Mouse (Mus musculus) thymus, adult 2 months (tissue): ENCODE measurements at regions not wholly inside any gene's neighbourhood (a gene's known extent, or its start where the extent isn't known, plus 50 kb on each side); places are given as distances from the start of the nearest gene placed in this dataset.
"Not testable (repeated sequence)": the region's sequence is repeated elsewhere in the genome, so short reads cannot be mapped to it uniquely, and the experiment has no call there.

Source experiments
- DNase-seq: peaks from one replicate; pipeline ENCODE4 v3.0.0; 2021
- H3K27ac ChIP-seq: fragments of 200-500 bp; 2 replicates; pipeline ENCODE4 v1.5.1; 2012; ENCODE audit warnings: low read length, control low read depth; ENCODE audit not compliant: control insufficient read depth, insufficient read depth
- H3K27me3 ChIP-seq: fragments of 200-500 bp; 2 replicates; pipeline ENCODE4 v1.6.1; 2012; ENCODE audit warnings: mild to moderate bottlenecking, low read length, moderate library complexity, mixed read lengths; ENCODE audit not compliant: control insufficient read depth, insufficient read depth
- H3K36me3 ChIP-seq: fragments of 200-500 bp; 2 replicates; pipeline ENCODE4 v1.6.1; 2012; ENCODE audit warnings: mild to moderate bottlenecking, low read length, moderate library complexity; ENCODE audit not compliant: control insufficient read depth, insufficient read depth
- H3K4me1 ChIP-seq: fragments of 200-500 bp; replicated peaks from 2 replicates; pipeline ENCODE4 v1.6.1; 2012; ENCODE audit warnings: low read length; ENCODE audit not compliant: control insufficient read depth, insufficient read depth
- H3K4me3 ChIP-seq: fragments of 200-500 bp; 2 replicates; pipeline ENCODE4 v1.5.1; 2012; ENCODE audit warnings: mild to moderate bottlenecking, low read length, control low read depth, moderate library complexity; ENCODE audit not compliant: control insufficient read depth, insufficient read depth
- WGBS: fragments of 180-500 bp; shearing (Covaris S2); methylation state at CpG from one replicate; pipeline ENCODE4 v1.1.7; 2018; 5-methylcytosine and 5-hydroxymethylcytosine counted together

GRCm38 (mm10) chr10:22556401-22556800, 88.4 kb upstream of the Slc2a12 start:
- DNase-seq, H3K27me3 ChIP-seq, H3K27ac ChIP-seq, H3K4me3 ChIP-seq, H3K36me3 ChIP-seq, H3K4me1 ChIP-seq: not testable (repeated sequence)
- 88% methylated on average over 2 of the region's 2 CpGs for WGBS

- DNase-seq, H3K27me3 ChIP-seq, H3K4me1 ChIP-seq, H3K27ac ChIP-seq, H3K4me3 ChIP-seq, H3K36me3 ChIP-seq: not testable (repeated sequence)
- WGBS, result 81% methylated on average over 16 of the region's 16 CpGs
Measured at GRCm38 (mm10) chr10:22569250-22570010, 75.4 kb upstream of the Slc2a12 start.

GRCm38 (mm10) chr10:22574048-22574447, 70.8 kb upstream of the Slc2a12 start:
- H3K27ac ChIP-seq, H3K4me3 ChIP-seq, H3K27me3 ChIP-seq, H3K36me3 ChIP-seq, H3K4me1 ChIP-seq, DNase-seq: not testable (repeated sequence)
- WGBS, result 92% methylated on average over 4 of the region's 4 CpGs

GRCm38 (mm10) chr10:22579426-22579825, 65.4 kb upstream of the Slc2a12 start:
- WGBS, result 22% methylated on average over 3 of the region's 3 CpGs
- H3K27ac ChIP-seq, result not testable (repeated sequence)
- DNase-seq, result peak; percentile 29

GRCm38 (mm10) chr10:22581300-22581699, 63.5 kb upstream of the Slc2a12 start:
- not testable (repeated sequence) for H3K4me3 ChIP-seq, DNase-seq, H3K4me1 ChIP-seq, H3K27me3 ChIP-seq, H3K27ac ChIP-seq, H3K36me3 ChIP-seq
- WGBS, result 96% methylated on average over 9 of the region's 9 CpGs

More at GRCm38 (mm10) chr10:22579426-22579825, 65.4 kb upstream of the Slc2a12 start:
- not testable (repeated sequence) for H3K27me3 ChIP-seq, H3K36me3 ChIP-seq, H3K4me3 ChIP-seq, H3K4me1 ChIP-seq

- H3K4me1 ChIP-seq, H3K36me3 ChIP-seq, H3K27ac ChIP-seq, DNase-seq, H3K27me3 ChIP-seq, H3K4me3 ChIP-seq: not testable (repeated sequence)
- 92% methylated on average over 2 of the region's 2 CpGs for WGBS
Measured at GRCm38 (mm10) chr10:22583306-22583705, 61.5 kb upstream of the Slc2a12 start.

- not testable (repeated sequence) for H3K4me3 ChIP-seq, H3K4me1 ChIP-seq, DNase-seq, H3K27ac ChIP-seq, H3K36me3 ChIP-seq, H3K27me3 ChIP-seq
- 93% methylated on average over 1 of the region's 1 CpGs for WGBS
Measured at GRCm38 (mm10) chr10:22588587-22588986, 56.2 kb upstream of the Slc2a12 start.

GRCm38 (mm10) chr10:22591664-22592063, 53.1 kb upstream of the Slc2a12 start:
- not testable (repeated sequence) for H3K4me1 ChIP-seq, DNase-seq, H3K36me3 ChIP-seq, H3K27ac ChIP-seq, H3K27me3 ChIP-seq, H3K4me3 ChIP-seq
- 66% methylated on average over 4 of the region's 4 CpGs for WGBS

GRCm38 (mm10) chr10:22592189-22592603, 52.6 kb upstream of the Slc2a12 start:
- H3K27ac ChIP-seq, H3K36me3 ChIP-seq, H3K27me3 ChIP-seq, DNase-seq, H3K4me1 ChIP-seq, H3K4me3 ChIP-seq: not testable (repeated sequence)
- WGBS, result 8% methylated on average over 4 of the region's 4 CpGs

GRCm38 (mm10) chr10:22592752-22593151, 52.1 kb upstream of the Slc2a12 start:
- WGBS, result 88% methylated on average over 6 of the region's 6 CpGs
- not testable (repeated sequence) for H3K27me3 ChIP-seq

More at GRCm38 (mm10) chr10:22592752-22593151, 52.1 kb upstream of the Slc2a12 start:
- not testable (repeated sequence) for H3K4me1 ChIP-seq, H3K36me3 ChIP-seq, H3K27ac ChIP-seq, DNase-seq, H3K4me3 ChIP-seq
